Mouse (Mus musculus): ENCODE data around the gene Wdr72. TPM values are rescaled to one million over a fixed set of nuclear protein-coding genes. Genes with fewer than 3 reads are reported as not detected.

Gene Wdr72
- 0.90 and 1.1 TPM in 2 replicates for polyA plus RNA-seq (2016; fragmentation: Nextera tagmentation; extraction: Ambion mirVana)

DNA sequence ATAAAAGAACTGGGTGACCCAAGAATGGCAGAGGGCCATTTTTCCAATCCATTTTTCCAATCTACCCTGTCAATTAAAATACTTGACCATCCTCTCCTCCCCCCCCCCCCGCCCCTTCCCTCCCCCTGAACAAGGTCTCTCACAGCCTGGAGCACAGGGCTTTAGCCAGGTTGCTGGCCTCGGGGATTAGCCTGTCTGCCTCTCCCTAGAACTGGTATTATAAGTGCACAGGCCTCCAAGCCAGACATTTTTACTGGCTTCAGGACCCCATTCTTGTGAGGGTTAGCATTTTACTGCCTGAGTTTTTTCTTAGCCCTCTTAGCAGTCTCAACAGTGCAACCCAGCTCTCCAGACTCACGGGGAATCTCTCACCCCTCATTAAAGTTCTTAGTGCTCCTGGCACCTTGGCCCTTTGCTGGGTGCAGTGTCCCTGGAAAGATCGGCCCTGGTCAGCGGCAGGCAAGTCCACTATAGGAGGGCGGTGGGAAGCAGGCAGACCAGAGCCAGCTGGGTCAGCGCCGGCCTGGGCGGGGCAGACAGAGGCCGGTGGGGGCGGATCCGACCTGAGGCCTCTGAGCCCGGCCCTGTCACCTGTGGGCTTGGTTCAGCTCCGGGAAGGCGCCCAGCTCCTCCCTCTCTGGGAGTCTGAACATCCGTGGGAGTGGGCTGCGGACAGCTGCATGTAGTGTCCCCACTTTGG is at the start of gene Wdr72:
TSS of gene Wdr72 (plus strand) at position 596 of the 700 bp plus-strand sequence.
- 0 out of 2 replicates have a peak, but pooled peaks have one; percentile 19 for ATAC-seq (ENCODE audit: low FRiP score, low read depth)
- 5% methylated on average over 16 of the region's 17 CpGs for WGBS
- peak within 1 kb of the TSS; percentile 44 for H3K4me2 ChIP-seq (replicated peaks)
- no peak within 1 kb of the TSS for H3K27ac ChIP-seq (replicated peaks)
- H3K9ac ChIP-seq (replicated peaks) = no peak within 1 kb of the TSS
- H3K4me3 ChIP-seq = 0 out of 2 replicates have a peak within 1 kb of the TSS, but pooled peaks have one; percentile 18
- H3K27me3 ChIP-seq = peaks cover 10% of the 10 kb centered on the region; the same call in 1 of the 2 replicates
- no peaks in the 10 kb centered on the region for H3K36me3 ChIP-seq
- H3K9me3 ChIP-seq = no peaks in the 10 kb centered on the region
- peaks cover 9% of the 10 kb centered on the region for H3K4me1 ChIP-seq

DNA sequence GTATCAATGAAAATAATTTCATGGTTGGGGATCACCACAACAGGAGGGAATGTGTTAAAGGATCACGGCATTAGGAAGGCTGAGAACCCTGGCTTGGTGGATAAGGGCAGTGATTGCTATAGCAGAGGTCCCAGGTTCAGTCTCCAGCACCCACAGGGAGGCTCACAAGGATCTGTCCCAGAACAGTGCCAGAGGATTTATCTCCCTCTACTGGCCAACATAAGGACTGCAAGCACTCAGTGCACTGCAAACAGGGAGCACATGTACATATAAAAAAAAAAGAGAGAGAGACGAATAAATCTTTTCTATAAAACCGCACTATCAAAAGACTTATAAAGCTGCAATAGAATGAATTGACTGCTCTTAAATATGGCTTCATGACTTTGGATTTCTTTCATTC is 43.9 kb upstream of the Wdr72 start:
- no peaks in the 10 kb centered on the region for H3K4me1 ChIP-seq
- no peaks in the 10 kb centered on the region for H3K27me3 ChIP-seq
- H3K9me3 ChIP-seq = no peaks in the 10 kb centered on the region
- no peak overlapping the region for H3K9ac ChIP-seq (replicated peaks)
- H3K4me3 ChIP-seq = no peak overlapping the region
- no peak overlapping the region for H3K4me2 ChIP-seq (replicated peaks)
- H3K36me3 ChIP-seq = no peaks in the 10 kb centered on the region
- ATAC-seq (ENCODE audit: low FRiP score, low read depth) = no peak
- no peak overlapping the region for H3K27ac ChIP-seq (replicated peaks)
- WGBS = 76% methylated on average over 3 of the region's 3 CpGs

DNA sequence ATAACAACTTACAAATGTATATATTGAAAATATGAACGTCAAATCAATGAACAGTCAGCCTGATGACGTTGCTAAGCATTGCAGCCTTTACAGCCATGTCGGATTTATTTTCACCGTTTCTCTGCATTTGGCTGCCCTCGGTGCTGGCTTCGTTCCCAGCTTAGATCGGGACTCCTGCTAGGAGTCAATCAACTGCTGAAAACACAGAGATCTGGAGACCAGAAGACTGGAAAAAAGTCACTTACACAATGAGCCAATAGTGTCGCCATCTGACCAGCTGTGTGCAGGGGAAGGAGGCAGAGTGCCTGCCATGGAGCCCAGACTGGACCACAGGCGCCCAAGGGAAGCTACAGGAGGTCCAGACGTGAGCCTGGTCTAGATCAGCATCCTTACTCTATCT is 43.4 kb upstream of the Wdr72 start:
- no peaks in the 10 kb centered on the region for H3K9me3 ChIP-seq
- no peak overlapping the region for H3K4me2 ChIP-seq (replicated peaks)
- no peaks in the 10 kb centered on the region for H3K36me3 ChIP-seq
- 80% methylated on average over 10 of the region's 10 CpGs for WGBS
- no peak for ATAC-seq (ENCODE audit: low FRiP score, low read depth)
- H3K4me1 ChIP-seq = no peaks in the 10 kb centered on the region
- H3K9ac ChIP-seq (replicated peaks) = no peak overlapping the region
- H3K27ac ChIP-seq (replicated peaks) = no peak overlapping the region
- no peaks in the 10 kb centered on the region for H3K27me3 ChIP-seq
- no peak overlapping the region for H3K4me3 ChIP-seq

DNA sequence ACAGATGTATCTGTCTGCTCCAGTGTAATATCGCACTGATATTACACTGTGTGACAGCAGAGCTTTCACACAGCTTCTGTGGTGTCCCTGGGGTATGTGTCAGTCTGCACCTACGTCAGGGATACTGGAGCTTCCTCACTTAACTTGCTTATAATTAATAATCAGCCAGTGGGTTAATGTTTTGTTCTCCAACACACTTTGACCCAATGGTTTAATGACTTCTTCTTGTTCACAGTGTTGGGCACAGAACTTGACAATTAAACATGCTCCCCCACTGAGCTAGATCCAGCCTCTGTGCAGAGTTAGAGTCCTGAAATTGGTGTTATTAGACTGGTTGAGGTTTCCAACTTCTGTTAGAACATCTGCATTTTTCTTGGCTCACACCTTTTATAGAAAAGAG is 34.2 kb upstream of the Wdr72 start:
- WGBS = 66% methylated on average over 2 of the region's 2 CpGs
- ATAC-seq (ENCODE audit: low FRiP score, low read depth) = no peak
- H3K36me3 ChIP-seq = no peaks in the 10 kb centered on the region
- H3K27me3 ChIP-seq = no peaks in the 10 kb centered on the region
- H3K9me3 ChIP-seq = no peaks in the 10 kb centered on the region
- H3K4me2 ChIP-seq (replicated peaks) = no peak overlapping the region
- no peak overlapping the region for H3K9ac ChIP-seq (replicated peaks)
- no peaks in the 10 kb centered on the region for H3K4me1 ChIP-seq
- no peak overlapping the region for H3K4me3 ChIP-seq
- no peak overlapping the region for H3K27ac ChIP-seq (replicated peaks)

DNA sequence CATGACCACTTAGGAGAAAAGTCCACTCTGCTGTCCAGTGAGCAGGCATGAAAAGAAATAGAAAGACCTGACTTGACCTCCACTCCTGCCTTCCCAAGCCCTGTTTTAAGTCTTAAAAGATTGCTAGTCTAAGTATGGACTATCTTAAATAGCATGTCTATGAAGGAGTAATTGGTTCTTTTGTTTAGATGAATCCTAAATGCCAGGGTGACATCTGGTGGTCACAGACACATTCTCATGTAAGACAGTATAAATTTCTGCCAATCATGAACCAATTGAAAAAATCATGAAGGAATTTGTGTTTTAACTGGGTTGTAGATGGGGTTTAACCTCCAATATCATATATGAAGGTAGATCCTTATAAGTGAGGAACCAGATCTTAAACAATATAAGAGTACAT is 31.7 kb upstream of the Wdr72 start:
- Histone ChIP-seq H3K4me1 (no peaks in the 10 kb centered on the region), H3K9ac (replicated peaks) (no peak overlapping the region), H3K4me3 (no peak overlapping the region), H3K27ac (replicated peaks) (no peak overlapping the region), H3K27me3 (no peaks in the 10 kb centered on the region), H3K9me3 (no peaks in the 10 kb centered on the region), H3K36me3 (no peaks in the 10 kb centered on the region), H3K4me2 (replicated peaks) (no peak overlapping the region)
- no peak for ATAC-seq (ENCODE audit: low FRiP score, low read depth)

DNA sequence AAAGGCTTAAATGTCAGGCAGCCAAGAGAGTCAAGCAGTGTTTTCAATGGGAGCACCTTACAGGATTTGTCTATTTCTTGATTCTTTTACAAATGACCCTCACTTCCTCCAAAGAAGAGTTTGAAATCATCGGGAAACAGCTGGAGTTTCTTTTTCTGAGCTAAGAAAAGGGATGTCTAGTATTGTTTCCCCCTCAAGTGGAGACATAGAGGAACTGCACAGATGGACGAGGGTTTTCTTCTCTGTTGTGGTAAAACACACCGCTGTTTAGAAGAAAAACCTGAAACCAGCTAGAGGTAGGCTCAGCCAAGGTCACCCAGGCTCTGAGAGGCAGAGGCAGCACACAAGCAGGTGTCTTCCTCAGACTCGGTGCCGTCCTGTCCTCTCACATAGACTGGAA is 29.9 kb upstream of the Wdr72 start:
- no peak overlapping the region for H3K9ac ChIP-seq (replicated peaks)
- ATAC-seq (ENCODE audit: low FRiP score, low read depth) = no peak
- H3K27ac ChIP-seq (replicated peaks) = no peak overlapping the region
- WGBS = 41% methylated on average over 5 of the region's 5 CpGs
- no peaks in the 10 kb centered on the region for H3K36me3 ChIP-seq
- no peaks in the 10 kb centered on the region for H3K9me3 ChIP-seq
- no peak overlapping the region for H3K4me2 ChIP-seq (replicated peaks)
- H3K4me3 ChIP-seq = no peak overlapping the region
- no peaks in the 10 kb centered on the region for H3K4me1 ChIP-seq
- H3K27me3 ChIP-seq = no peaks in the 10 kb centered on the region

DNA sequence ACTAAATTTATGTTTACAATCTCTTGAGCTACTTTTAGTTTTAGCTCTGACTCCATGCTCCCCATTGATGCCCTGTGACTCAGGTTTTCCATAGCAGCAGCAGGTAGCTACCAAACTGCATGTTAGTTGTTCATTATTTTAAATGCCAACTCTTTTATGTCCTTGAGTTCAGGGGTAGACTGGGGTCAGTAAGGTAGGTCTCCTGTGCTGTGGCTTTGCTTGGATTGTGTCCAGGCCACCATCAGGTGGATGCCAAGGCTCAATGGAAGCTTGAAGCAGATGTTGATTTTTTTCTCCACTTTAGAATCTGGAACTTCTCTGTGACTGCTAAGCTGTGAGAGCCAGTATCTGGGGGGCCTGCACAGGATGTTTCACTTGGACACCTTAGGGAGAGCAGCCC is 8.6 kb upstream of the Wdr72 start:
- Histone ChIP-seq H3K4me1 (no peaks in the 10 kb centered on the region), H3K4me2 (replicated peaks) (no peak overlapping the region), H3K4me3 (no peak overlapping the region), H3K36me3 (no peaks in the 10 kb centered on the region), H3K9ac (replicated peaks) (no peak overlapping the region), H3K27ac (replicated peaks) (no peak overlapping the region), H3K27me3 (no peaks in the 10 kb centered on the region), H3K9me3 (no peaks in the 10 kb centered on the region)
- ATAC-seq (ENCODE audit: low FRiP score, low read depth) = no peak

DNA sequence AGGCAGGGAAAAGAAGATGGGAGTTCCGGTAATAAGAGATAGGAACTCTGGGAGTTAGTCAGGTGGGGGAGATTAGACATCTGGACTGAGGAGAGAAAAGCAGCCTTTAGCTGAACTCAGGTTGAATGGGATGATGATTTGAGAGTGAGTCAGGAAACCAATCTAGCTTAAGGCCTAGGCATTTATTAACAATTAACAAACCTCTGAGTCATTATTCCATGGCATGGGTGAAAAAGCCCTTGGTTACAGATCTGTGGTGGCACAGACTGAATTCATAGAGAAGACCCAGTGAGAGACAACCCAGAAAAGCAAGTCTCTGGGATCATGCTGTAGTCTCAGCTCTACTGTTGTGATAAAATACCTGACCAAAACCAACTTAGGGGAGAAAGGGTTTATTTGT is 7.5 kb upstream of the Wdr72 start:
- no peak overlapping the region for H3K9ac ChIP-seq (replicated peaks)
- H3K9me3 ChIP-seq = no peaks in the 10 kb centered on the region
- H3K27me3 ChIP-seq = no peaks in the 10 kb centered on the region
- no peaks in the 10 kb centered on the region for H3K36me3 ChIP-seq
- WGBS = 84% methylated on average over 1 of the region's 1 CpGs
- no peaks in the 10 kb centered on the region for H3K4me1 ChIP-seq
- no peak overlapping the region for H3K27ac ChIP-seq (replicated peaks)
- no peak overlapping the region for H3K4me3 ChIP-seq
- no peak overlapping the region for H3K4me2 ChIP-seq (replicated peaks)
- ATAC-seq (ENCODE audit: low FRiP score, low read depth) = no peak

DNA sequence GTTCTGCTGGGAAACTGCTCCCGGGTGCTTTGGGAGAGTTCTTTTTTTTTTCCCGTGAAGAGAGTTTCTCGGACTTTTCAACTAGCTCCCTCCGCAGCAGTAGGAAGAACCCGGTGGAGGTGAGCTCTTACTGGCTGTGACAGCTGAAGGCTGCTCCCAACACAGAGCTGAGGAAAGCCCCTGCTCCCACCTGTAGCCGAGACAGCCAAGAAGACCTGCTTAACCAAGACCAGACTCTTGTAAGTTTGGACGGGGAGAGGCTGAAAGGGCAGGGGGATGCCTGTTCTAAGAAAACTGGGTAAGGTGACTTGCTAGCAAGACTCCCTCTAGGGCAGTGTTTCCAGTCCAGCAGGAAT is 283 bp downstream of the Wdr72 start:
- 4% methylated on average over 7 of the region's 7 CpGs for WGBS
- Histone ChIP-seq H3K27ac (replicated peaks) (no peak overlapping the region), H3K36me3 (no peaks in the 10 kb centered on the region), H3K4me2 (replicated peaks) (peak overlapping the region; percentile 44), H3K27me3 (peaks cover 10% of the 10 kb centered on the region; the same call in 1 of the 2 replicates), H3K9me3 (no peaks in the 10 kb centered on the region), H3K4me1 (peaks cover 9% of the 10 kb centered on the region), H3K4me3 (0 out of 2 replicates have a peak overlapping the region, but pooled peaks have one; percentile 18), H3K9ac (replicated peaks) (no peak overlapping the region)
- ATAC-seq (ENCODE audit: low FRiP score, low read depth) = no peak

DNA sequence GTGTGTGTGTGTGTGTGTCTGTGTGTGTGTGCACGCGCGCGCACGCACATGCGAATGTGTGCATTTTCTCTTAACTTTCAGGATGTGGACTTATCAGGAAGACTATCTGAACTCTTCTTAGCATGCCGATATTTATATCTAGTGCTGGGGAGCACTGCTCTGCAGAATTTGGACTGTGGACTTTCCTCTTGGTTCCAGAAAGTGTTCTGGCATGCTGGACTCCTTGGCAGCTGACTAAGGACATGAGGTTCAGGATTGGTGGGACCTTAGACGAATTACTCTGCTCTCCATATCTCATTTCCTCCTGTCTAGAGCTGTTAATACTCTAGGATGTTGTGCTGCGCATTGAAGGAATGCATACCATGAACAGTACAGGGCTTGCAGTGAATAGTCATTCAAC is 2.4 kb downstream of the Wdr72 start:
- Histone ChIP-seq H3K27me3 (peaks cover 10% of the 10 kb centered on the region; the same call in 1 of the 2 replicates), H3K9me3 (no peaks in the 10 kb centered on the region), H3K4me2 (replicated peaks) (no peak overlapping the region), H3K4me3 (no peak overlapping the region), H3K27ac (replicated peaks) (no peak overlapping the region), H3K9ac (replicated peaks) (no peak overlapping the region), H3K4me1 (peaks cover 9% of the 10 kb centered on the region), H3K36me3 (no peaks in the 10 kb centered on the region)
- ATAC-seq (ENCODE audit: low FRiP score, low read depth) = no peak
- WGBS = 94% methylated on average over 9 of the region's 9 CpGs

DNA sequence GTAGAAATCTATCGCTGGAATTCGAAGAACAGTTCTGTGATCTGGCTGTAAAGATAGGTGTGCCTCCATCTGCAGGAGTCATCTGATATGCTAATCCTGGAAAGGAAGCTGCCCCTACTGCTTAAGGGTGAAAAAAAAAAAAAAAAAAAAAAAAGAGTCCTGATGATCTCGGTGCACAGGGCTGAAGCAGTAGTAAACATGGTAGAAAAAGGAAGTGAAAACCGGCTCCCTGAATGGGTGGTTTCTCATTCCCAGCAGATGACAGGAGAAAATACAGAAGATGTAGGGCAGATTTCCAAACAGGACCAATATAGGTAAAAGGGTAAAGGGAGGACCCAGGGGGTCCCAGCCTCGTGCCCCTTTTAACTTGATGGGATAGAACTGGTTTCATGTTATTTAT is 16.1 kb downstream of the Wdr72 start:
- no peak overlapping the region for H3K4me2 ChIP-seq (replicated peaks)
- no peak for ATAC-seq (ENCODE audit: low FRiP score, low read depth)
- no peaks in the 10 kb centered on the region for H3K36me3 ChIP-seq
- no peaks in the 10 kb centered on the region for H3K4me1 ChIP-seq
- no peak overlapping the region for H3K9ac ChIP-seq (replicated peaks)
- H3K4me3 ChIP-seq = no peak overlapping the region
- H3K27ac ChIP-seq (replicated peaks) = no peak overlapping the region
- H3K9me3 ChIP-seq = no peaks in the 10 kb centered on the region
- no peaks in the 10 kb centered on the region for H3K27me3 ChIP-seq
- 73% methylated on average over 5 of the region's 5 CpGs for WGBS

DNA sequence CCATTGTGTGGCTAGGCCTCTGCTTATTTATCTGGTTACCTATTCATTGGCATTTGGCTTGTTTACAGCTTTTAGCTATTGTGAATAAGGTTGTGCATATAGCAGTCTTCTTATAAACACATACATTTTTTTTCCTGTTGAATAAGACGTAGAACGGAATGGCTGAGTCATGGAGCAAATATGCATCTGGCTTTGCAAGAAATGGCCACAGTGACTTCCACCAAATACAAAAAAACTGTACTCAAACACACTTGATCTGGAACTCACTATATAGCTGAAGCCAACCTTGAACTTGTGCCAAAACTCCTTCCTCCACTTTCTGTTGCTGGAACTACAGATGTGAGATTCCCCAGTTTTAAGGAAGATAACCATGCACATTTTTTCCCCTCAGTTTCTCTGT is 23.9 kb downstream of the Wdr72 start:
- H3K9ac ChIP-seq (replicated peaks) = no peak overlapping the region
- no peaks in the 10 kb centered on the region for H3K4me1 ChIP-seq
- H3K9me3 ChIP-seq = no peaks in the 10 kb centered on the region
- no peak overlapping the region for H3K27ac ChIP-seq (replicated peaks)
- no peak overlapping the region for H3K4me3 ChIP-seq
- no peaks in the 10 kb centered on the region for H3K27me3 ChIP-seq
- 84% methylated on average over 2 of the region's 2 CpGs for WGBS
- no peak for ATAC-seq (ENCODE audit: low FRiP score, low read depth)
- H3K36me3 ChIP-seq = no peaks in the 10 kb centered on the region
- no peak overlapping the region for H3K4me2 ChIP-seq (replicated peaks)

DNA sequence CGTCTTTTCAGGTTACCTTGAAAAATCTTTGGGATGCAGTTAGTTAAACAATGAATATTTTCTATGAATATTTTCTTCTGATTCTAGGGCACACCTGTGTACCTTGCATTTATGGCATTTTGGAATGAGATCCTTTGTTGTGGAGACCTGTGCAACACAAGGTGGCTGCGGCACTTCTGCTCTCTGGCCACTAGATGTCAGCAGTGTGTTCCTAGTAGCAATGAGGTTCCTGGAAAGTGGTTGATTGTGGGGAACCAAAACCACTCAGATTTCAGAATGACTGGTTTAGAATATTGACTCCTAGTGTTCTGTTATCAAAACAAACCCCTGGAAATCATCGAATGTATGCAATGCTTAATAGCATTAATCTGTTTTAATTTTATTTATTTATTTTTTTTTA is 31.7 kb downstream of the Wdr72 start:
- WGBS = 5% methylated on average over 3 of the region's 3 CpGs
- Histone ChIP-seq H3K27ac (replicated peaks) (no peak overlapping the region), H3K27me3 (no peaks in the 10 kb centered on the region; the same call in 1 of the 2 replicates), H3K4me1 (no peaks in the 10 kb centered on the region), H3K4me2 (replicated peaks) (no peak overlapping the region), H3K36me3 (no peaks in the 10 kb centered on the region), H3K4me3 (no peak overlapping the region), H3K9ac (replicated peaks) (no peak overlapping the region), H3K9me3 (no peaks in the 10 kb centered on the region)
- ATAC-seq (ENCODE audit: low FRiP score, low read depth) = peak; percentile 58; the same call in 1 of the 2 replicates
